Mouse (Mus musculus): ENCODE measurements around the gene Fmo6.

DNA sequence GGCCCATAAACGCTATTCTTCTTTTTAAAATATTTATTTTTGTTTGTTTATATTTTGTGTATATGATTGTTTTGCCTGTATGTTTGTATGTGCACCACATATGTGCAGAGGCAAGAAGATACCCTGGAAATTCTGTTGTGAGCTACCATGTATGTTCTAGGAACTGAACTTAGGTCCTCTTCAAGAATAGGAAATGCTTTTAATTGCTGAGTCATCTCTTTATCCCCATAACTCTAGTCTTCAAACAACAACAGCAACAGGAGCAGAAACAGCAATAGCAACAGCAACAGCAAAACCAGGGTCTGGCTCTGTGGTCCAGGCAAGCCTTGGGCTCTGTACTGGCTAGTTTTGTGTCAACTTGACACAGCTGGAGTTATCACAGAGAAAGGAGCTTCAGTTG lies 12.4 kb upstream of the Fmo6 start:
- TF ChIP-seq CTCF (IDR thresholded peaks at IDR 0.05; ENCODE audit: insufficient read depth, low read depth, low read length) (no peak), POLR2A (IDR thresholded peaks at IDR 0.05; ENCODE audit: insufficient read depth, low read depth, low read length) (no peak)
